Mouse (Mus musculus): ENCODE measurements around the gene Syt9.

- TF ChIP-seq POLR2A (IDR thresholded peaks at IDR 0.05; ENCODE audit: insufficient read depth, low read length) (no peak), CTCF (IDR thresholded peaks at IDR 0.05; ENCODE audit: low read depth, low read length) (no peak)
These were observed 795 bp downstream of the Syt9 start for GRCm38 (mm10) chr7:107371126-107371920.

Measured in ES-Bruce4 (cell line).